Mouse (Mus musculus) limb, embryonic 11.5 days (tissue): Measurements from ENCODE around the gene Tmub1. TPM values are rescaled to one million over a fixed set of nuclear protein-coding genes. Genes with fewer than 3 reads are reported as not detected.

Experiments
- ATAC-seq: fragments of 200-750 bp; cut with Nextera tagmentation; 2 replicates; pipeline ENCODE4 v1.8.0; 2017; ENCODE audit warnings: low read depth; ENCODE audit not compliant: insufficient number of reproducible peaks, low FRiP score, low TSS enrichment
- DNase-seq: peaks from one replicate; pipeline ENCODE4 v3.0.0-alpha.2; 2015; ENCODE audit warnings: low spot score
- H3K27ac ChIP-seq: fragments of 300-500 bp; sonication (generic); replicated peaks from 2 replicates; pipeline ENCODE4 v1.5.1; 2014; ENCODE audit warnings: low read depth, mild to moderate bottlenecking, low read length
- H3K27me3 ChIP-seq: fragments of 300-500 bp; sonication (generic); 2 replicates; pipeline ENCODE4 v1.6.1; 2014; ENCODE audit warnings: mild to moderate bottlenecking, low read length, mixed read lengths; ENCODE audit not compliant: control insufficient read depth, insufficient read depth
- H3K36me3 ChIP-seq: fragments of 300-500 bp; sonication (generic); 2 replicates; pipeline ENCODE4 v1.6.1; 2014; ENCODE audit warnings: mild to moderate bottlenecking, low read length, moderate library complexity, mixed read lengths; ENCODE audit not compliant: control insufficient read depth, insufficient read depth
- H3K4me1 ChIP-seq: fragments of 300-500 bp; sonication (generic); 2 replicates; pipeline ENCODE4 v1.6.1; 2014; ENCODE audit warnings: low read length, mixed read lengths; ENCODE audit not compliant: control insufficient read depth, insufficient read depth
- H3K4me2 ChIP-seq: fragments of 300-500 bp; sonication (generic); 2 replicates; pipeline ENCODE4 v1.6.1; 2014; ENCODE audit warnings: low read depth, mild to moderate bottlenecking, moderate library complexity; ENCODE audit not compliant: severe bottlenecking
- H3K4me3 ChIP-seq: fragments of 300-500 bp; sonication (generic); 2 replicates; pipeline ENCODE4 v1.5.1; 2014; ENCODE audit warnings: low read depth, low read length
- H3K9ac ChIP-seq: fragments of 300-500 bp; sonication (generic); 2 replicates; pipeline ENCODE4 v1.6.1; 2014; ENCODE audit warnings: mild to moderate bottlenecking, low read length
- H3K9me3 ChIP-seq: fragments of 300-500 bp; sonication (generic); 2 replicates; pipeline ENCODE4 v1.6.1; 2016; ENCODE audit warnings: low read length; ENCODE audit not compliant: control insufficient read depth
- WGBS: fragments of 180-500 bp; shearing (Covaris S2); extraction: QIAGEN DNeasy Blood & Tissue Kit; methylation state at CpG from one replicate; pipeline ENCODE4 v1.1.7; 2014; 5-methylcytosine and 5-hydroxymethylcytosine counted together
- polyA plus RNA-seq: library from polyadenylated mRNA; unstranded; fragments of >200 nt; fragmentation: Nextera tagmentation; extraction: Ambion mirVana; gene quantifications from 2 replicates; pipeline ENCODE4 v1.2.1, GENCODE M21; 2014

The Tmub1 gene
- polyA plus RNA-seq, 1 experiment from 2014 or later = 25.4 TPM

- no peaks in the 10 kb centered on the region for H3K27me3 ChIP-seq
- no peak overlapping the region for H3K9ac ChIP-seq
- H3K36me3 ChIP-seq = peaks cover 23% of the 10 kb centered on the region
- no peak for ATAC-seq
- no peaks in the 10 kb centered on the region for H3K9me3 ChIP-seq
- H3K4me2 ChIP-seq = no peak overlapping the region
- no peak for DNase-seq
- H3K4me3 ChIP-seq = no peak overlapping the region
- peaks cover 5% of the 10 kb centered on the region for H3K4me1 ChIP-seq
- 94% methylated on average over 8 of the region's 8 CpGs for WGBS
- H3K27ac ChIP-seq = no peak overlapping the region
Observed at GRCm38 (mm10) chr5:24441187-24441586, 6.5 kb downstream of the Tmub1 start.

DNA sequence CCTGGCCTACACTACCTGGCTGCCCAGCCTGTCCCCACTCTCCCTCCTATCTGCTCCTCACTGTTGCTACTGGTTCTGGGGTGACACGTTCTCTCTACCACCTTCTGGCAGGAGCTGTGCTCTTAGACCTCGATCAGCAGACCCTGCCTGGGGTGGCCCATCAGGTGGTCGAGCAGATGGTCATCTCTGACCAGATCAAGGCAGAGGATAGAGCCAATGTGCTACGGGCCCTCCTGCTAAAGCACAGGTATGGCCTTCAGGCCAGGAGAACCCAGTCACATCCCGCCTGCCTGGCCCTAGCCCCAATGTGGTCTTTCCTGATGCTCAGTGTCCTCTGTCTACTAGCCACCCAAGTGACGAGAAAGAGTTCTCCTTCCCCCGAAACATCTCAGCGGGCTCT lies 13.7 kb downstream of the Tmub1 start:
- no peak overlapping the region for H3K27ac ChIP-seq
- ATAC-seq (no peak), DNase-seq (no peak)
- H3K4me1 ChIP-seq = no peaks in the 10 kb centered on the region
- no peak overlapping the region for H3K9ac ChIP-seq
- H3K9me3 ChIP-seq = no peaks in the 10 kb centered on the region
- H3K36me3 ChIP-seq = peaks cover 40% of the 10 kb centered on the region
- H3K27me3 ChIP-seq = no peaks in the 10 kb centered on the region
- 89% methylated on average over 8 of the region's 8 CpGs for WGBS
- H3K4me2 ChIP-seq = no peak overlapping the region
- no peak overlapping the region for H3K4me3 ChIP-seq

DNA sequence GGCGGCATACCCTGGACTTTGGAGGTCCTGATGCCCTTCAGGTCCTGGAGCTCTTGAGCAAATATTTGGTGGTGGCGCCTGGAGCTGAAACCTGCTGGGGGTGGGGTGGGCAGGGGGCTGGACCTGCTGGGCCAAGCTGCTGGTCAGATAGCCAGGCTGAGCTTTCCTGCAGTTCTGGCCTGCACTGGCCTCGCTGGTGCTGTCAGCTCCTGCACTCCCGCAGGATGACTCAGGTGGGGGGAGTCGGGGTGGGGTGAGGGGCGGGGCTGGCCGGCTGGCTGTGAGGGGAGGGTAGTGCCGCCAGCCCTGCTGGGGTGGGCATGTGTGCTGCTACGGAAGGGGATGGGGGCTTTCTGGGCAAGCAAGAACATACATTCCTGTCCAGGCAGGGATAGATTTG lies 19.1 kb downstream of the Tmub1 start:
- Histone ChIP-seq H3K9ac (no peak overlapping the region), H3K27me3 (no peaks in the 10 kb centered on the region), H3K9me3 (no peaks in the 10 kb centered on the region), H3K4me1 (peaks cover 38% of the 10 kb centered on the region), H3K27ac (no peak overlapping the region), H3K4me3 (no peak overlapping the region), H3K4me2 (peak overlapping the region; percentile 87; the same call in 1 of the 2 replicates), H3K36me3 (peaks cover 23% of the 10 kb centered on the region)
- ATAC-seq (no peak), DNase-seq (peak; percentile 28)
- WGBS = 8% methylated on average over 9 of the region's 9 CpGs

- Histone ChIP-seq H3K4me1 (peaks cover 39% of the 10 kb centered on the region), H3K9me3 (no peaks in the 10 kb centered on the region), H3K4me2 (peak overlapping the region; percentile 87; the same call in 1 of the 2 replicates), H3K36me3 (peaks cover 21% of the 10 kb centered on the region), H3K27ac (no peak overlapping the region; the same call in 1 of the 2 replicates), H3K9ac (no peak overlapping the region), H3K4me3 (no peak overlapping the region), H3K27me3 (no peaks in the 10 kb centered on the region)
- 2% methylated on average over 14 of the region's 15 CpGs for WGBS
- DNase-seq = peak; percentile 62
- no peak for ATAC-seq
Observed at GRCm38 (mm10) chr5:24427981-24428402, 19.7 kb downstream of the Tmub1 start.

GRCm38 (mm10) chr5:24427285-24427633 lies 20.4 kb downstream of the Tmub1 start:
- no peak for DNase-seq
- no peak overlapping the region for H3K27ac ChIP-seq
- H3K4me1 ChIP-seq = peaks cover 42% of the 10 kb centered on the region
- H3K4me3 ChIP-seq = no peak overlapping the region
- no peak for ATAC-seq
- H3K4me2 ChIP-seq = peak overlapping the region; percentile 87
- no peaks in the 10 kb centered on the region for H3K27me3 ChIP-seq
- WGBS = 9% methylated on average over 12 of the region's 12 CpGs
- H3K9ac ChIP-seq = no peak overlapping the region
- H3K36me3 ChIP-seq = peaks cover 17% of the 10 kb centered on the region
- no peaks in the 10 kb centered on the region for H3K9me3 ChIP-seq

- peaks cover 42% of the 10 kb centered on the region for H3K4me1 ChIP-seq
- H3K9me3 ChIP-seq = no peaks in the 10 kb centered on the region
- peaks cover 13% of the 10 kb centered on the region for H3K36me3 ChIP-seq
- H3K4me2 ChIP-seq = peak overlapping the region; percentile 87
- ATAC-seq = no peak; the same call in 1 of the 2 replicates
- H3K9ac ChIP-seq = no peak overlapping the region; the same call in 1 of the 2 replicates
- peak overlapping the region; percentile 52 for H3K4me3 ChIP-seq
- DNase-seq = no peak
- H3K27me3 ChIP-seq = no peaks in the 10 kb centered on the region
- WGBS = 3% methylated on average over 9 of the region's 9 CpGs
- no peak overlapping the region for H3K27ac ChIP-seq
Observed at GRCm38 (mm10) chr5:24426556-24427284, 20.9 kb downstream of the Tmub1 start.

DNA sequence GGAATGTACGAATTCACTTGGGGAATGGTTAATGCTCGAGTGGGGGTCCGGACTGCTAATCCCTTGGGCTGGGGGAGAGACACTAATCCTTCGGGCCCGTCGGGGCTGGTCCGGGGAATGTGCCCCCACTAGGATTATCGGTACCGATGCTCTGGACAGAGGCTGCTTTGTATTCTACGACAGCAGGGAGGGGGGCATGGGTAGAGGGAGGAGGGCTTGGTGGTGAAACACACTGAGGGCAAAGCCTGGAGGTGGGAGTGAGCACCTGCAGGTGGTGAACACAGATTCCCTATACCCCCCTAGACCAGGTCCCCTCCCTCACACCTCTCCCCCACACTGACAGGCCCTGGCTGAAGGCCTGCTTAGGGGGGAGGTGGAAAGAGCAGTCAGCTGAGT lies 21.6 kb downstream of the Tmub1 start:
- H3K36me3 ChIP-seq = peaks cover 8% of the 10 kb centered on the region; the same call in 1 of the 2 replicates
- peak; percentile 58 for DNase-seq
- H3K4me1 ChIP-seq = peaks cover 42% of the 10 kb centered on the region
- no peaks in the 10 kb centered on the region for H3K9me3 ChIP-seq
- peak overlapping the region; percentile 52 for H3K4me3 ChIP-seq
- no peak overlapping the region for H3K27ac ChIP-seq
- ATAC-seq = peak; percentile 14; the same call in 1 of the 2 replicates
- H3K9ac ChIP-seq = no peak overlapping the region
- H3K27me3 ChIP-seq = no peaks in the 10 kb centered on the region
- 1% methylated on average over 10 of the region's 10 CpGs for WGBS
- peak overlapping the region; percentile 87 for H3K4me2 ChIP-seq

DNA sequence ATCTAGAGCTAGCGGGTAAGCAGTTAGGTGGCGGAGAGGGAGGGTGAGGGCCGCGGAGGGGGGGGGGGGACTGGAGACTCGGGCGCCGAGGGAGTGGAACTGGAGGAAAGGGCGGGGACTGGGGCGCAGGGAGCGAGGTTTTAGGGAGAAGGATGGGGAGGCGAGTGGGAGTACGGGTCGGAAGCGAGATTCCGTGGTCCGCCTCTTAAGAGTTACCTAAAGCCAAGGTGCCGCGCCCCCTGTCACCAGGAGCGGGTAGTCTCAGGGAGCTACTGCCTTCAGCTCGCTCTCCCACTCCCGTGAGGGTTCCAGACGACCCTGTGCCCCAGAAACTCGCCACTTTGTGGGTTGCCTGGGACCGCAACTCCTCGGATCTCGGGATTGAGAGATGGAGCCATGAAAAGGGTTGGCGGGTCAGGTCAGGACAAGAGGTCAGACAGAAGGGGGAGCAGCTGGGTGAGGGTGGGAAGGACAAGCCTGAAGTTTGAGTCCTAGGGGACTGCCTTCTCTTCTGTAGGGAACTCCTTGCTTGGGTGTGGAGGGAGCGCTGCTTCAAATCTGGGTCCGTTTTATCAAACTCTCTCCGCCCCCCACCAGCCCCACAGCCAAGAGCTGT lies 22.1 kb downstream of the Tmub1 start:
- H3K4me2 ChIP-seq = peak overlapping the region; percentile 87
- ATAC-seq = no peak
- peaks cover 42% of the 10 kb centered on the region for H3K4me1 ChIP-seq
- H3K4me3 ChIP-seq = peak overlapping the region; percentile 52
- peak overlapping the region; percentile 45; the same call in 1 of the 2 replicates for H3K27ac ChIP-seq
- WGBS = 1% methylated on average over 24 of the region's 30 CpGs
- no peaks in the 10 kb centered on the region for H3K27me3 ChIP-seq
- H3K9me3 ChIP-seq = no peaks in the 10 kb centered on the region
- H3K36me3 ChIP-seq = peaks cover 3% of the 10 kb centered on the region; the same call in 1 of the 2 replicates
- peak overlapping the region; percentile 60 for H3K9ac ChIP-seq
- peak; percentile 76 for DNase-seq
